Mouse (Mus musculus) intestine, embryonic 14.5 days (tissue): Measurements from ENCODE around the gene Mgat2. TPM values are rescaled to one million over a fixed set of nuclear protein-coding genes. Genes with fewer than 3 reads are reported as not detected.

Experiments used
- ATAC-seq: fragments of 200-750 bp; cut with Nextera tagmentation; replicated peaks from 2 replicates; pipeline ENCODE4 v1.8.0; 2017; ENCODE audit warnings: low read depth, moderate number of reproducible peaks, moderate TSS enrichment, moderate library complexity; ENCODE audit not compliant: low FRiP score, low TSS enrichment
- DNase-seq: peaks from one replicate; pipeline ENCODE4 v3.0.0-alpha.2; 2018; ENCODE audit warnings: low spot score
- H3K27ac ChIP-seq: fragments of 300-500 bp; sonication (generic); 2 replicates; pipeline ENCODE4 v1.5.1; 2014; ENCODE audit warnings: low read depth, mild to moderate bottlenecking, control low read depth
- H3K27me3 ChIP-seq: fragments of 300-500 bp; sonication (generic); replicated peaks from 2 replicates; pipeline ENCODE4 v1.6.1; 2014; ENCODE audit warnings: low read length, control low read depth; ENCODE audit not compliant: control insufficient read depth, insufficient read depth
- H3K36me3 ChIP-seq: fragments of 300-500 bp; sonication (generic); 2 replicates; pipeline ENCODE4 v1.6.1; 2014; ENCODE audit warnings: low read length, control low read depth; ENCODE audit not compliant: control insufficient read depth, insufficient read depth
- H3K4me1 ChIP-seq: fragments of 300-500 bp; sonication (generic); replicated peaks from 2 replicates; pipeline ENCODE4 v1.6.1; 2014; ENCODE audit warnings: low read length, control low read depth, mixed read lengths; ENCODE audit not compliant: control insufficient read depth, insufficient read depth
- H3K4me2 ChIP-seq: fragments of 300-500 bp; sonication (generic); 2 replicates; pipeline ENCODE4 v1.6.1; 2014; ENCODE audit warnings: low read length
- H3K4me3 ChIP-seq: fragments of 300-500 bp; sonication (generic); 2 replicates; pipeline ENCODE4 v1.5.1; 2014; ENCODE audit warnings: low read depth, low read length, control low read depth, mixed read lengths
- H3K9ac ChIP-seq: fragments of 300-500 bp; sonication (generic); 2 replicates; pipeline ENCODE4 v1.6.1; 2014; ENCODE audit warnings: mild to moderate bottlenecking, low read length
- H3K9me3 ChIP-seq: fragments of 300-500 bp; sonication (generic); 2 replicates; pipeline ENCODE4 v1.6.1; 2016; ENCODE audit warnings: low read length, control low read depth; ENCODE audit not compliant: control insufficient read depth
- WGBS: fragments of 180-500 bp; shearing (Covaris S2); extraction: QIAGEN DNeasy Blood & Tissue Kit; methylation state at CpG from one replicate; pipeline ENCODE4 v1.1.7; 2014; 5-methylcytosine and 5-hydroxymethylcytosine counted together
- polyA plus RNA-seq: library from polyadenylated mRNA; unstranded; fragments of >200 nt; fragmentation: Nextera tagmentation; extraction: Ambion mirVana; gene quantifications from 2 replicates; pipeline ENCODE4 v1.2.1, GENCODE M21; 2014

Gene Mgat2
- polyA plus RNA-seq, 1 experiment from 2014 or later: 49.4 TPM

DNA sequence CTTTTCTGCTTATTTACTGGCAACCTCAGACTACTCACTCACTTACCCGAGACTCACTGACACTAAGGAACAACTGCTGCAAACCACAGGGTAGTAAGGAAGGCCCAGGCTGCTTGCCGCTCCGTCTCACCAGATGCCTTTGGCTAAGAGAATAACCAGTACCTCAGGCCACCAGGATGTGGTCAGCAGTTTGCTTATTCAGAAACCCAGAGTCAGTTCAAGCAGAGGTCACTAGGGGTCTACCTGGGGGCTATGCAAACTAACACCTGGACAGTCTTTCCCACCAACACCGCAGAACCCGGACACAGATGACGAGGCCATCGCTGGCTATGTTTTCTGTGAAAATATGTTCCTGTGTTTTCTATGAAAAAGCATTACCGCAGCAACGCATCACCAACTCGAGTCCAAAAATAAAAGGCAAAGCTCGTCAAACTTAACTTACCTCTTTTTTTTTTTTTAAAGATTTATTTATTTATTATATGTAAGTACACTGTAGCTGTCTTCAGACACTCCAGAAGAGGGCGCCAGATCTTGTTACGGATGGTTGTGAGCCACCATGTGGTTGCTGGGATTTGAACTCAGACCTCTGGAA is 29.3 kb downstream of the Mgat2 start:
- Histone ChIP-seq H3K27ac (no peak overlapping the region), H3K4me2 (no peak overlapping the region), H3K9ac (no peak overlapping the region), H3K4me3 (no peak overlapping the region), H3K4me1 (no peaks in the 10 kb centered on the region), H3K27me3 (no peaks in the 10 kb centered on the region), H3K9me3 (no peaks in the 10 kb centered on the region), H3K36me3 (peaks cover 75% of the 10 kb centered on the region)
- no peak for DNase-seq
- ATAC-seq: no peak
- WGBS: 95% methylated on average over 13 of the region's 13 CpGs

DNA sequence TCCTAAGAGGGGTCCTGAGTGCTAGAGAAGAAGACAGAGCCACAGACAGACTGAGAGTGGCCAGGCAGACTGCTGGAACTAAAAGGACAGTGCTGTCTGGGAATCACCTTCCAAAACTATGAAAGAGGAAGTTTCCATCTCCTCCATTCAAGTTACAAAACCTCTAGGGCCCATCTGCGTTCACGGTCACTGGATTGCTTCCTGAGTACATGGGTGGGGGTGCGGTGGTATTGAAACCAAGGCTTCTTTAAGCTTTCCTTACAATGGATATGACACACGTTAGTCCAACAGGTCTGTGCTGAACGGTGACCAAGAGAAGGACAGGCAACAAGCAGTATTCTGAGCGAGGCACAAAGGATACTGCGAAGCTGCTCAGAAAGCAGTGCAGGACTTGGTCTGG is 30.4 kb downstream of the Mgat2 start:
- Histone ChIP-seq H3K36me3 (peaks cover 70% of the 10 kb centered on the region), H3K4me2 (no peak overlapping the region), H3K4me1 (no peaks in the 10 kb centered on the region), H3K27ac (no peak overlapping the region), H3K9ac (no peak overlapping the region), H3K9me3 (no peaks in the 10 kb centered on the region), H3K27me3 (no peaks in the 10 kb centered on the region), H3K4me3 (no peak overlapping the region)
- ATAC-seq (no peak), DNase-seq (no peak)
- 93% methylated on average over 7 of the region's 7 CpGs for WGBS

DNA sequence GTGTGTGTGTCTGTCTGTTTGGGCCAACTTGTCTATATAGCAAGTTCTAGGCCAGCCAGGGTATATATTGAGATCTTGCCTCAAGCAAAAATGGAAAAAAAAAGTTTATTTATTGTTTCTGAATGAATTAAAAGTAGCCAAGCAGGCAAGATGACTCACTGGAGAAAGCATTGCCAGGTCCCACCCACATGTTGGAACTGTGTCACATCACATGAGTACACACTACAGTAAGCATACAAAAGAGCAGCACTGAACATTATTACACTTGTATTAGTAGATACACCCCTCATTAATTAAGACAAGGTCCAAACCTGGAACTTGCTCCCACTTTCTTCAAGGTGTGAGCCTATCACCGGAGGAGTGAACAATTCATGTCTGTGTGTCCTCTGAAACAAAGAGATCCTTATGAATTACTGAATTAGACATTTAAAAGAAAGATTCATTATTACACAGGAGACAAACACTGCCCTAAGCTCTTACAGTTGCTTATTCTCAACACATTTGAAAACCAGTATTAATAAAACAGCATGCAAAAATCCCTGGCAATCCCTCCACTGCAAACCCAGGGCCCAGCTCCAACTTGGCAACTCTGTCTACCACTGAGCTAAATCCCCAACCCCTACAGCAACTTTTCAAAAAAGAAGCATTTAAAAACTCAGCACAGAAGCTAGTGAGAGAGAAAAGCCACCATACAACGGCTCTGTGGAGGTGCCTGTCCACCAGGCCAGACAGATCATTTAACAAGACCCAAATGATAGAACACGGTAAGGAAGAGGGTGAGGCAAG is 31.2 kb downstream of the Mgat2 start:
- Histone ChIP-seq H3K27ac (no peak overlapping the region), H3K4me1 (no peaks in the 10 kb centered on the region), H3K36me3 (peaks cover 72% of the 10 kb centered on the region)

DNA sequence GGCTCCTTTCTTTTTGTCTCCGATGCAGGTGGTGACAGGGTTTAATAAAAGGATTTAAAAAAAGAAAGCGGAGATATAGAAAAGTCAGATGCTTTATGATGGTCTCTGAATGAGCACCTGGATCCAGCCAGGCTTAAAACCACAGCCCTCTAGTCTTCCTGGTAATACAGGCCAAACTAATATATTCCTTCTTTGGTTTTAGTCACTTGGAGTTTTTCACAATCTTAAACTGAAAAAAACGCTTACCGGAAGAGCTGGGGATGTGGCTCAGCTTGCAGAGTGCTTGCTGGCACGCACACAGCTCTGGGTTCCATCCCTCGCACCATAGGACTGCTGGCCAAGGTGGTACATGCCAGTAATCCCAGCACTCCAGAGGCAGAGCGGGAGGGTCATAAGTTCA is 32.6 kb downstream of the Mgat2 start:
- no peak overlapping the region for H3K9ac ChIP-seq
- H3K27me3 ChIP-seq: no peaks in the 10 kb centered on the region
- peaks cover 79% of the 10 kb centered on the region for H3K36me3 ChIP-seq
- H3K4me3 ChIP-seq: no peak overlapping the region
- WGBS: 92% methylated on average over 7 of the region's 7 CpGs
- no peaks in the 10 kb centered on the region for H3K9me3 ChIP-seq
- no peak for ATAC-seq
- DNase-seq: no peak
- H3K27ac ChIP-seq: no peak overlapping the region
- no peaks in the 10 kb centered on the region for H3K4me1 ChIP-seq
- H3K4me2 ChIP-seq: no peak overlapping the region

More for the DNA sequence above, 31.2 kb downstream of the Mgat2 start:
- H3K27me3 ChIP-seq: no peaks in the 10 kb centered on the region
- no peak for ATAC-seq
- no peak for DNase-seq
- H3K9ac ChIP-seq: no peak overlapping the region
- H3K9me3 ChIP-seq: no peaks in the 10 kb centered on the region
- H3K4me3 ChIP-seq: no peak overlapping the region
- H3K4me2 ChIP-seq: no peak overlapping the region
- 91% methylated on average over 3 of the region's 3 CpGs for WGBS

DNA sequence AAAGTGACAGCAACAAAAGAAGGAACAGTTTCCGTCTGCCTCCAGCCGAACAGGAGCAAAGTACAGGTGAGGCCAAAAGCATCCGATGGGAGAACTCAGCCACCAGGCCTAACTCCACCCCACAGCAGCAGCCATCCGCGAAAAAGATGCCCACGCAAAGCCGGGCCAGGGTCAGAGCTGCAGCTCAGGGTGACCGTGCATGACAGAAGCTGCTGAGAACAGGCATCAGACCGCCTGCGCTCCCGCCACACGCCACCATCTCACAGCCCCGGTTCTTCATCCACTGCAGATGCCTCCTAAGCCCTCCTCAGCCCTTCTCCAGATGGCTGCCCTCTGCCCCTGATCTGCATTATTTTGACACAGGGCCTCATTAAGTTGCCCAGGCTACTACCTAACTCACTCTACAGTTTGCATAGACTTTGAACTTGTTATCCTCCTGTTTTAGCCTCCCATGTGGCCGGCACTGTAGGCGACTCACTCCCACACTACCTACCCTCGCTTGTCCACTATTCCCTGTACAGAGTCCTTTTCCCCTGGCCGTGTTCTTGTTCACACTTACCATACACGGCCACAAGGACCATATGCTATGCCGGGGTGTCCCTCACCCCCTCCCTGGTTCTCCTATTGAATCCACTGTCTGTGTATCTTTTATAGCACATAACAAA is 36.8 kb downstream of the Mgat2 start:
- Histone ChIP-seq H3K27me3 (no peaks in the 10 kb centered on the region), H3K4me2 (no peak overlapping the region), H3K9me3 (no peaks in the 10 kb centered on the region), H3K36me3 (peaks cover 58% of the 10 kb centered on the region), H3K4me1 (no peaks in the 10 kb centered on the region), H3K27ac (no peak overlapping the region), H3K9ac (no peak overlapping the region), H3K4me3 (no peak overlapping the region)
- no peak for ATAC-seq
- DNase-seq: no peak
- WGBS: 90% methylated on average over 19 of the region's 19 CpGs

DNA sequence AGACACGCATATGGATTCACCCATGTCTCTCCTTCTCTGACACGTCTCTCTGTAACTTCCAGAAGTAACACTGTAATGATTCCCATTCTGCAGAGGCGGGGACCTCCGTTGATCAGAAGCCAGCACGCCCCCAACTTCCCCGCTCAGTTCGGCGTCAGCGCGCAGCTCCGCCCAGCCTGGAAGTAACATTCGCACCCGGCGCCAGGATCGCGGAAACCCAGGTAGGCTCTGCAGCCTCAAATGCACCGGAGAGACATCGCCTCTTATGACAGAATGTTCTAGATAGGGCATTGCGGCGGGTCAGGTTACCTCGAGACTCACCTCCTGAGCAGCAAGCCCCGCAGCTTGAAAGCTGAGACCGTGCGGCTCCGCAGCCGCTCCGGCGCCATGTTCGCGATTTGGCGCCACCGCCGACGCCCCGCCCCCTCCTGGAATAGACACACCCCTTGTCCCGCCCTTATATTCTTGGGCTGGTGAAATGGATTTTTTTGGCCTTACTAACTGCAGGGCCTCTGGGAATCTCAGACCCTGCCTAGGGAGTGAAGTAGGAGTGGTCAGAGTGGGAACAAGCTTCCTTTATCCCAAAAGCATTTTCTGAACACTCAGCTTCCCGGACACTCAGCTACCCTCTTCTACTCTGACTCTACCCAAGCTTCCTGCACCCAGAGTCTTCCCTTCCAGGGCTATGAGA is 44.0 kb downstream of the Mgat2 start, which contains the start of gene Pole2:
Gene Pole2, minus strand, starts transcription at position 420 of the 691 bp plus-strand sequence.
- Histone ChIP-seq H3K9ac (peak within 1 kb of the TSS; percentile 58), H3K9me3 (no peaks in the 10 kb centered on the region), H3K4me3 (peak within 1 kb of the TSS; percentile 63), H3K27ac (peak within 1 kb of the TSS; percentile 89), H3K4me1 (no peaks in the 10 kb centered on the region), H3K27me3 (no peaks in the 10 kb centered on the region), H3K4me2 (peak within 1 kb of the TSS; percentile 67), H3K36me3 (peaks cover 15% of the 10 kb centered on the region)
- under 1% methylated on average over 37 of the region's 37 CpGs for WGBS
- peak; percentile 98 for DNase-seq
- peak; percentile 96 for ATAC-seq

DNA sequence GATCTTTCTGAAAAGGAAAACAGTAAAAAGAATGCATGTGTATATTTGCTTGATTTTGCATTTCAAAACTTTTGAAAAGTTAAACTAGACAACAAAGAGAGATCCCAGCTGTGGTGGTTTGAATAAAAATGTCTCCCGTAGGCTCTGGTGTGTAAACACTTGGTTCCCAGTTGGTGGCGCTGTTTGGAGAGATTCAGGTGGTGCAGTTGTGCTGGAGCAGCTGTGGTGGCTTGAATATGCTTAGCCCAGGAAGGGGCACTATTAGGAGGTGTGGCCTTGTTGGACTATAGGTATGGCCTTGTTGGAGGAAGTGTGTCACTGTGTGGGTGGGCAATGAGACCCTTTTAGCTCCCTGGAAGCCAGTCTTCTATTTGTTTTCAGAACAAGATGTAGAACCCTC is 45.3 kb downstream of the Mgat2 start:
- H3K4me1 ChIP-seq: no peaks in the 10 kb centered on the region
- H3K4me3 ChIP-seq: no peak overlapping the region
- no peaks in the 10 kb centered on the region for H3K27me3 ChIP-seq
- ATAC-seq (no peak), DNase-seq (no peak)
- peaks cover 5% of the 10 kb centered on the region for H3K36me3 ChIP-seq
- H3K4me2 ChIP-seq: no peak overlapping the region
- H3K27ac ChIP-seq: no peak overlapping the region
- H3K9me3 ChIP-seq: no peaks in the 10 kb centered on the region
- no peak overlapping the region for H3K9ac ChIP-seq
- WGBS: 64% methylated on average over 2 of the region's 2 CpGs

DNA sequence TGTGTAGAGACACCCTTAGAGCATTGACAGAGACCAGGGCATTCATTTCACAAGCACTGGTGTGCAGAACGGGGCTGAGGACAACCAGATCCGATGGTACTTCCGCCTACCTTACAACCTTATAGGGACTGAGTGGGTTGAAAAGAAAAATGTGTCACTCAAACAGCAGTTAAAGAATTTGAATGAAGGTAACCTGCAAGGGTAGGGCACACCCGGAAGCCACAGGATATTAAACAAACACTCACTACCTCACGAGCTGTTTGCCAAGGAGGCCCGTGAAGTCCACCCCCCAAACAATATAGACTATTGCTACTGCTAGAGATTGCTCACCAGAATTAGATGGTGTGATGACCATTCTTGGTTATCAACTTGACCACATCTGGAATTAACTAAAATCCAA is 51.8 kb downstream of the Mgat2 start:
- Histone ChIP-seq H3K9ac (no peak overlapping the region), H3K4me2 (no peak overlapping the region), H3K9me3 (no peaks in the 10 kb centered on the region), H3K4me3 (no peak overlapping the region), H3K27me3 (no peaks in the 10 kb centered on the region), H3K36me3 (no peaks in the 10 kb centered on the region), H3K27ac (no peak overlapping the region), H3K4me1 (peaks cover under 1% of the 10 kb centered on the region)
- WGBS: 74% methylated on average over 6 of the region's 6 CpGs
- DNase-seq (no peak), ATAC-seq (no peak)
